Mouse (Mus musculus): Measurements from ENCODE around the gene Aasdh. TPM values are rescaled to one million over a fixed set of nuclear protein-coding genes. Genes with fewer than 3 reads are reported as not detected.

Gene Aasdh
- 21.1 and 21.9 TPM in 2 replicates for polyA plus RNA-seq (2016; fragmentation: Nextera tagmentation; extraction: Ambion mirVana)

DNA sequence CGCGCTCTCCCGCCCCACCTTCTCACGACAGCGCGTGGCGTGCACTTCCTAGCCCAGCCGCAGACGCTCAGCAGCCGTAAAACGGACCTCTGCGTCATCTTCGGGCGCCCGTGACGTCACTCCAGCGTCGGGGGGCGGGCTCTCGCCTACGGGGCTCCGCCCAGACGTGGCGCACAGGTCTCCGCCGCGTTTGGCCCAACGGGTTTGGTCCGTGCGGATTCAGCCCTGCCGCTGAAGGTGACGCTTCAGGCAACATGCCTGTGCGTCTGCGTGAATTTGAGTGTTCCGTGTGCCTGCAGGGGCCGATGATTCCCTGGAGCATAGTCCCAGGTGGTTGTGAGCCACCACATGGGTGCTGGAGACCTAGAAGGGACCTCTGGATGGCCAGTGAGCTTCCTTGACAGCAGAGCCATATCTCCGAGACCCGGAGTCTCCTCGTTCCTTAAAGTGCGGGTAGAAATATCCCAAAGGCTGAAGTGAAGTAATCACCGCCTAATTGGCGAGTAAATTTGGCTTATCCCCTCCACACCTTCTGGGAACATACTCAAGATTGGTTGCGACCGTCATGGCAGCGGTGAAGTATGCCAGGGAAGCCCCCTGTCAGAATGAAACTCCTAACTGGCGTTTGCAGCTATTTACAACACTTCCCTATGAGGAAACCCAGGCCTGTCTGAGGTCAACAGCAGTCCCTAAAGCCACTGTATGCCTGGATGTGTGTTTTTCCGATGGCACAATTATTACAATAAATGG, at the start of gene Aasdh:
Gene Aasdh, minus strand, starts transcription at position 110 of the 750 bp plus-strand sequence.
- H3K27ac ChIP-seq: peak within 1 kb of the TSS; percentile 89
- whole genome bisulfite sequencing: under 1% methylated on average over 47 of the region's 47 CpGs
- peak within 1 kb of the TSS; percentile 78 for H3K9ac ChIP-seq (replicated peaks)
- H3K27me3 ChIP-seq: no peaks in the 10 kb centered on the region
- no peaks in the 10 kb centered on the region for H3K9me3 ChIP-seq
- peak; percentile 95 for ATAC-seq (ENCODE audit: insufficient number of reproducible peaks, insufficient read depth, low FRiP score, low TSS enrichment, low read depth)
- peaks cover 9% of the 10 kb centered on the region for H3K36me3 ChIP-seq
- H3K4me1 ChIP-seq (replicated peaks): 0 out of 2 replicates have a peak, but pooled peaks cover 4% of the 10 kb centered on the region
- H3K4me3 ChIP-seq (replicated peaks): peak within 1 kb of the TSS; percentile 69
- H3K4me2 ChIP-seq: peak within 1 kb of the TSS; percentile 70

DNA sequence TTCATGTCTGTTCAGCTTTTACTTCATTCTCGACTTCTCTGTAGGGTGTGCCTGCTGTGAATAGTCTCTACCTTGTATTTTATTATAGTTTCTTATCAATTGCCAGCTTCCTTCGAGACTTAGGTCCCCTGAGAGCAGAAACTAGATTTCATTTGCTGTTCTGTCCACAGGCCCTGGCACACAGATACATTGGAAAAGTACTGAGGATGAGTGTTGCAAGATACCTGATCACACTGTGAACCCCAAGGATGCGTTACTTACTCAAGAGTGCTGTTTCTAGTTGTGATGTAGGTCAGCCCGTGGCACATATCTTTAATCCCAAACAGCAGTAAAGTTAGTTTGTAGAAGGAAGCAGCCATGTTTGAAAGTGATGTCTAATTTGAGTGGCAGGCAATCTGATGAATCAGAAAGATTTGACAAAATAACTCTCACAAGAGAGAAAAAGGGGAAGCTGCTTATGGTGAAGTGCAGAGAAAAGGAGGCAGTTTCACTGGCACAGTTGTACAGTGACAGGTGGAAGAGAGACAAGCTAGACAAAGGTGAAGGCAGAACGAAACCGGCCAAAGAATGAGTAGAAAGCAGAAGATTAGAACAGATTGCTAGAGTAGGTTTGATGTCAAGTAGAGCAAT, 49.1 kb upstream of the Aasdh start:
- Histone ChIP-seq H3K27me3 (no peaks in the 10 kb centered on the region), H3K36me3 (peaks cover 57% of the 10 kb centered on the region), H3K9me3 (no peaks in the 10 kb centered on the region), H3K9ac (replicated peaks) (no peak overlapping the region), H3K4me3 (replicated peaks) (no peak overlapping the region), H3K27ac (no peak overlapping the region), H3K4me1 (replicated peaks) (peaks cover 32% of the 10 kb centered on the region), H3K4me2 (0 out of 2 replicates have a peak overlapping the region, but pooled peaks have one; percentile 79)
- ATAC-seq (ENCODE audit: insufficient number of reproducible peaks, insufficient read depth, low FRiP score, low TSS enrichment, low read depth): no peak
- WGBS: 85% methylated on average over 6 of the region's 6 CpGs

GRCm38 (mm10) chr5:76953794-76954193, 48.5 kb upstream of the Aasdh start:
- no peak overlapping the region for H3K4me3 ChIP-seq (replicated peaks)
- no peaks in the 10 kb centered on the region for H3K27me3 ChIP-seq
- no peaks in the 10 kb centered on the region for H3K9me3 ChIP-seq
- peaks cover 53% of the 10 kb centered on the region for H3K36me3 ChIP-seq
- no peak overlapping the region for H3K9ac ChIP-seq (replicated peaks)
- peak overlapping the region; percentile 79; the same call in 1 of the 2 replicates for H3K4me2 ChIP-seq
- 78% methylated on average over 3 of the region's 3 CpGs for WGBS
- H3K4me1 ChIP-seq (replicated peaks): peaks cover 34% of the 10 kb centered on the region
- no peak for ATAC-seq (ENCODE audit: insufficient number of reproducible peaks, insufficient read depth, low FRiP score, low TSS enrichment, low read depth)
- no peak overlapping the region for H3K27ac ChIP-seq

GRCm38 (mm10) chr5:76952112-76953040, 47.1 kb upstream of the Aasdh start:
- peaks cover 43% of the 10 kb centered on the region for H3K4me1 ChIP-seq (replicated peaks)
- H3K27ac ChIP-seq: peak overlapping the region; percentile 94
- H3K9me3 ChIP-seq: no peaks in the 10 kb centered on the region
- H3K4me3 ChIP-seq (replicated peaks): peak overlapping the region; percentile 75
- no peak for ATAC-seq (ENCODE audit: insufficient number of reproducible peaks, insufficient read depth, low FRiP score, low TSS enrichment, low read depth)
- H3K4me2 ChIP-seq: peak overlapping the region; percentile 79
- peak overlapping the region; percentile 72 for H3K9ac ChIP-seq (replicated peaks)
- no peaks in the 10 kb centered on the region for H3K27me3 ChIP-seq
- 13% methylated on average over 7 of the region's 7 CpGs for WGBS
- H3K36me3 ChIP-seq: peaks cover 49% of the 10 kb centered on the region

GRCm38 (mm10) chr5:76951106-76952027, 46.1 kb upstream of the Aasdh start, which contains the start of the genes Paics and Ppat:
Gene Paics (plus strand): TSS chr5:76951307.
Gene Ppat (minus strand): TSS chr5:76951578.
- Histone ChIP-seq H3K36me3 (peaks cover 49% of the 10 kb centered on the region), H3K4me3 (replicated peaks) (peak within 1 kb of the TSS; percentile 75), H3K4me2 (peak within 1 kb of the TSS; percentile 79), H3K9me3 (no peaks in the 10 kb centered on the region), H3K27ac (peak within 1 kb of the TSS; percentile 94), H3K9ac (replicated peaks) (peak within 1 kb of the TSS; percentile 72), H3K4me1 (replicated peaks) (peaks cover 46% of the 10 kb centered on the region), H3K27me3 (no peaks in the 10 kb centered on the region)
- whole genome bisulfite sequencing: under 1% methylated on average over 81 of the region's 81 CpGs
- ATAC-seq (ENCODE audit: insufficient number of reproducible peaks, insufficient read depth, low FRiP score, low TSS enrichment, low read depth): peak; percentile 95

DNA sequence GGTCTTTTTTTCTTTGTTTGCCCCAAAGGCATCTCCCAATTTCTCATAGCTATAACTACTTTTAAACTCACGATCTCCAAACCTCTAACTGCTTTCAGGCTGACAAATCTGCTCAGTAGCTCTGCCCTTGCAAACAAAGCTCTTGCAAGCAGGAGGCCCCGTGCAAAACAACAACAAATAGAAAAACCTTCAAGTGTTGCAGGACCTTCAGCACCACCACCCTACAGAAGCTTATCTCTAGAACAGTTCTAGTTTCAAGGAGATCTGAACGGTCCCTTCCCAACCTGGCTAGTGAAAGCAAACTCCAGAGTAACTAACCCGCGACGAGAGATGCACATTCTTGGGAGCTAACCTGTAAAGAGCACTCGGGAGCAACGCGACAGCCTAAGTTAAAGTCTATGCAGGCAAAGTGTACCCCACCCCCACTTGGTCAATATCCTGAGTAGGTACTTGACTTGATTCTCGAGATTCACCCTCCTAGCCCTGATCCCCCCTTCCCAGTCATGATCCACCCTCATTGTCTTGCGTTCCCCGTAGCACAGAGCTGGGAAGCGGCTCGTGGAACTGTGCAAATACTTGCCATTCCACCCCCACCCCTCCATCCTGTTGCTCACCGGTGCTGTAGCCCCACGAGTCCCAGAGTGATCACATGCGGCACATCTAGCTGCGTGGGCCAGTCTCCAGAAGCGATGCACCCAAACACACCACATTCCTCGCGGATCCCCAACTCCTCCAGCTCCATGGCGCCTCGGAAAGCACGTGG, 45.2 kb upstream of the Aasdh start:
- ATAC-seq (ENCODE audit: insufficient number of reproducible peaks, insufficient read depth, low FRiP score, low TSS enrichment, low read depth): peak; percentile 29
- Histone ChIP-seq H3K4me3 (replicated peaks) (peak overlapping the region; percentile 75), H3K27me3 (no peaks in the 10 kb centered on the region), H3K9ac (replicated peaks) (peak overlapping the region; percentile 67), H3K9me3 (no peaks in the 10 kb centered on the region), H3K27ac (peak overlapping the region; percentile 94), H3K4me2 (peak overlapping the region; percentile 79), H3K36me3 (peaks cover 44% of the 10 kb centered on the region), H3K4me1 (replicated peaks) (peaks cover 54% of the 10 kb centered on the region)
- 1% methylated on average over 24 of the region's 24 CpGs for WGBS

GRCm38 (mm10) chr5:76947758-76948157, 42.4 kb upstream of the Aasdh start:
- Histone ChIP-seq H3K4me3 (replicated peaks) (no peak overlapping the region), H3K9me3 (no peaks in the 10 kb centered on the region), H3K9ac (replicated peaks) (no peak overlapping the region), H3K27me3 (no peaks in the 10 kb centered on the region), H3K4me2 (no peak overlapping the region), H3K27ac (no peak overlapping the region), H3K36me3 (peaks cover 24% of the 10 kb centered on the region), H3K4me1 (replicated peaks) (peaks cover 41% of the 10 kb centered on the region)
- WGBS: 87% methylated on average over 4 of the region's 4 CpGs
- ATAC-seq (ENCODE audit: insufficient number of reproducible peaks, insufficient read depth, low FRiP score, low TSS enrichment, low read depth): no peak

DNA sequence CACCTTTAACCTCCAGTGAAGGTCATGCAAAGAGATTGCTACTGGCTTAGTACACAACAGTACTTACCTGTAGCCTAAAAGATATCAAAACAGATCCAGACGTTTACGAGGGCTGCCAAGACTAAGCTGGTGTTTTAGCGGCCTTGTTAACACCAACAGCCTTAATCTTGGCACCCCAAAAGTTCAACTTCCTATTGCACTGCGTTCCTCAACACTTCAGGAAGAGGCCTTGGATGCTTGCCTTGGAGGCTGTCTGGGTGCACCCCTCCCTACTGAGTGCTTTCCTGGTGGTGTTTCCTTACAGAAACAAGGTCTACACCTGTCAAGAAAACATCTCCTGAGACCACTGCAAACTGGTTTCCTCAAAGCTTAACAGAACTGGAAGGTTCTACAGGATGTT, 41.8 kb upstream of the Aasdh start:
- 81% methylated on average over 4 of the region's 4 CpGs for WGBS
- H3K4me3 ChIP-seq (replicated peaks): no peak overlapping the region
- H3K27me3 ChIP-seq: no peaks in the 10 kb centered on the region
- no peak overlapping the region for H3K9ac ChIP-seq (replicated peaks)
- peaks cover 38% of the 10 kb centered on the region for H3K4me1 ChIP-seq (replicated peaks)
- no peak for ATAC-seq (ENCODE audit: insufficient number of reproducible peaks, insufficient read depth, low FRiP score, low TSS enrichment, low read depth)
- no peaks in the 10 kb centered on the region for H3K9me3 ChIP-seq
- no peak overlapping the region for H3K4me2 ChIP-seq
- H3K36me3 ChIP-seq: peaks cover 24% of the 10 kb centered on the region
- H3K27ac ChIP-seq: no peak overlapping the region

DNA sequence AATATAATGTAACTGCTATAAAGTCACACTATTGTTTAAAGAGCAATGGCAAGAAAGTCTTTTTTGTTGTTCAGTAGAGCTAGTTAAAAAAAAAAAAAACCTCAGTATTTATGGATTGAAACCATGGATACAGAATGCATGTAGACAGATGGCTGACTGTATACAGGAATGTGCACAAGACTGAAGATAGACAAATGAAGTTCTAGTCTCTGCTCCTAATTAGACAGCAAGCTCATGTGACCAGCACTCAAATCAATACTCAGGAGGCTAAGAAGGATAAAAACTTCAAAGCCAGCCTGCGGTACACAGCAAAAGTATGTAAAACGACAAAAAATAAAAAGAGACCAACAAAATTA, 40.3 kb upstream of the Aasdh start:
- Histone ChIP-seq H3K4me3 (replicated peaks) (no peak overlapping the region), H3K9ac (replicated peaks) (no peak overlapping the region), H3K4me2 (no peak overlapping the region), H3K36me3 (peaks cover 26% of the 10 kb centered on the region), H3K4me1 (replicated peaks) (peaks cover 38% of the 10 kb centered on the region), H3K27ac (peak overlapping the region; percentile 17; the same call in 1 of the 2 replicates), H3K9me3 (no peaks in the 10 kb centered on the region), H3K27me3 (no peaks in the 10 kb centered on the region)
- no peak for ATAC-seq (ENCODE audit: insufficient number of reproducible peaks, insufficient read depth, low FRiP score, low TSS enrichment, low read depth)
- 65% methylated on average over 2 of the region's 2 CpGs for WGBS
